Mouse (Mus musculus) stomach, embryonic 14.5 days (tissue): Measurements from ENCODE around the gene Zbtb12. TPM values are rescaled to one million over a fixed set of nuclear protein-coding genes. Genes with fewer than 3 reads are reported as not detected.

Experiments used
- ATAC-seq: fragments of 200-750 bp; cut with Nextera tagmentation; 2 replicates; pipeline ENCODE4 v1.8.0; 2017; ENCODE audit warnings: low read depth, moderate TSS enrichment; ENCODE audit not compliant: insufficient number of reproducible peaks, insufficient read depth, low FRiP score
- H3K27ac ChIP-seq: fragments of 300-500 bp; sonication (generic); 2 replicates; pipeline ENCODE4 v1.5.1; 2014; ENCODE audit warnings: mild to moderate bottlenecking, low read length, moderate library complexity, mixed read lengths
- H3K27me3 ChIP-seq: fragments of 300-500 bp; sonication (generic); 2 replicates; pipeline ENCODE4 v1.6.1; 2014; ENCODE audit warnings: low read length, control low read depth, mixed read lengths; ENCODE audit not compliant: control insufficient read depth, insufficient read depth
- H3K36me3 ChIP-seq: fragments of 300-500 bp; sonication (generic); 2 replicates; pipeline ENCODE4 v1.6.1; 2014; ENCODE audit warnings: mild to moderate bottlenecking, control low read depth, low read length, moderate library complexity, mixed read lengths; ENCODE audit not compliant: control insufficient read depth, insufficient read depth
- H3K4me1 ChIP-seq: fragments of 300-500 bp; sonication (generic); 2 replicates; pipeline ENCODE4 v1.6.1; 2014; ENCODE audit warnings: low read length, control low read depth, mixed read lengths; ENCODE audit not compliant: control insufficient read depth, insufficient read depth
- H3K4me2 ChIP-seq: fragments of 300-500 bp; sonication (generic); replicated peaks from 2 replicates; pipeline ENCODE4 v1.6.1; 2014; ENCODE audit warnings: low read depth, low read length, control low read depth
- H3K4me3 ChIP-seq: fragments of 300-500 bp; sonication (generic); 2 replicates; pipeline ENCODE4 v1.5.1; 2014; ENCODE audit warnings: low read depth, low read length, control low read depth
- H3K9ac ChIP-seq: fragments of 300-500 bp; sonication (generic); replicated peaks from 2 replicates; pipeline ENCODE4 v1.6.1; 2014; ENCODE audit warnings: low read depth, mild to moderate bottlenecking, control low read depth, low read length, moderate library complexity, mixed read lengths
- H3K9me3 ChIP-seq: fragments of 300-500 bp; sonication (generic); 2 replicates; pipeline ENCODE4 v1.6.1; 2016; ENCODE audit warnings: low read depth, low read length, control low read depth; ENCODE audit not compliant: control insufficient read depth
- WGBS: fragments of 180-500 bp; shearing (Covaris S2); extraction: QIAGEN DNeasy Blood & Tissue Kit; methylation state at CpG from one replicate; pipeline ENCODE4 v1.1.7; 2014; 5-methylcytosine and 5-hydroxymethylcytosine counted together
- polyA plus RNA-seq: library from polyadenylated mRNA; unstranded; fragments of >200 nt; fragmentation: Nextera tagmentation; extraction: Ambion mirVana; gene quantifications from 2 replicates; pipeline ENCODE4 v1.2.1, GENCODE M21; 2014

Gene Zbtb12
- polyA plus RNA-seq, 1 experiment from 2014 or later: 1.2 TPM

DNA sequence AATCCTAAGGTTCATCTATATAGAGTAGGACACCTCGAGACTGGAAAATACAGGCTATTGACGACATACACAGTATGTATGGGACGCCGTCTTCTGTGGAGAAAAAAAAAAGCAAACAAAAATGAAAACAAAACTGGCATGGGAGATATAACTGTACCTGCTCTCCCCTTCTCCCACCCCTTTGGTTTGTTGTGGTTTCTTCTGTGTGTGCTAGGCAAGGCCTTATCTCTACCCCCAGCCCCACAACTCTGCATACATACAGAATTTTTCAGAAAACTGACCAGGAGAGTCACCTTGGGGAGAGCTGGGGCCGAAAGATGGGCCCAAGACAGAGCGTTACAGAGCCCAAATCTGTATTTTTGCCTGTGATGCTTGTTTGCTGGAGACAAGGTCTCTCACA lies 5.4 kb downstream of the Zbtb12 start:
- Histone ChIP-seq H3K4me3 (no peak overlapping the region), H3K27me3 (no peaks in the 10 kb centered on the region), H3K9ac (no peak overlapping the region), H3K36me3 (no peaks in the 10 kb centered on the region), H3K4me2 (no peak overlapping the region), H3K4me1 (no peaks in the 10 kb centered on the region), H3K9me3 (no peaks in the 10 kb centered on the region), H3K27ac (no peak overlapping the region)
- 82% methylated on average over 6 of the region's 6 CpGs for WGBS
- no peak for ATAC-seq

- WGBS: 78% methylated on average over 3 of the region's 3 CpGs
These were observed 6.3 kb downstream of the Zbtb12 start for GRCm38 (mm10) chr17:34885615-34886014.

GRCm38 (mm10) chr17:34887942-34888341 lies 8.7 kb downstream of the Zbtb12 start:
- Histone ChIP-seq H3K9ac (no peak overlapping the region), H3K9me3 (no peaks in the 10 kb centered on the region), H3K27ac (no peak overlapping the region), H3K4me3 (no peak overlapping the region), H3K36me3 (no peaks in the 10 kb centered on the region), H3K4me2 (no peak overlapping the region), H3K27me3 (no peaks in the 10 kb centered on the region), H3K4me1 (no peaks in the 10 kb centered on the region)
- 83% methylated on average over 5 of the region's 5 CpGs for WGBS
- ATAC-seq: no peak

More at GRCm38 (mm10) chr17:34885615-34886014, 6.3 kb downstream of the Zbtb12 start:
- Histone ChIP-seq H3K9ac (no peak overlapping the region), H3K4me1 (no peaks in the 10 kb centered on the region), H3K36me3 (no peaks in the 10 kb centered on the region), H3K4me2 (no peak overlapping the region), H3K9me3 (no peaks in the 10 kb centered on the region), H3K4me3 (no peak overlapping the region), H3K27ac (no peak overlapping the region), H3K27me3 (no peaks in the 10 kb centered on the region)
- ATAC-seq: no peak

- Histone ChIP-seq H3K9ac (no peak overlapping the region), H3K9me3 (no peaks in the 10 kb centered on the region), H3K4me3 (no peak overlapping the region), H3K27ac (no peak overlapping the region), H3K4me2 (no peak overlapping the region), H3K27me3 (no peaks in the 10 kb centered on the region), H3K36me3 (no peaks in the 10 kb centered on the region), H3K4me1 (peaks cover 7% of the 10 kb centered on the region)
- WGBS: 83% methylated on average over 12 of the region's 12 CpGs
- ATAC-seq: no peak
These were observed 10.9 kb downstream of the Zbtb12 start for GRCm38 (mm10) chr17:34890074-34890743.

- Histone ChIP-seq H3K27ac (no peak overlapping the region), H3K27me3 (no peaks in the 10 kb centered on the region), H3K36me3 (no peaks in the 10 kb centered on the region; the same call in 1 of the 2 replicates), H3K4me3 (no peak overlapping the region), H3K9ac (no peak overlapping the region), H3K4me2 (no peak overlapping the region), H3K9me3 (no peaks in the 10 kb centered on the region), H3K4me1 (peaks cover 14% of the 10 kb centered on the region)
- 97% methylated on average over 2 of the region's 2 CpGs for WGBS
- no peak for ATAC-seq
These were observed 12.1 kb downstream of the Zbtb12 start for GRCm38 (mm10) chr17:34891377-34891776.

- H3K27me3 ChIP-seq: no peaks in the 10 kb centered on the region
- H3K4me2 ChIP-seq: peak overlapping the region; percentile 84
- H3K27ac ChIP-seq: peak overlapping the region; percentile 83
- H3K4me1 ChIP-seq: peaks cover 22% of the 10 kb centered on the region
- no peaks in the 10 kb centered on the region; the same call in 1 of the 2 replicates for H3K36me3 ChIP-seq
- WGBS: 74% methylated on average over 12 of the region's 12 CpGs
- H3K9me3 ChIP-seq: no peaks in the 10 kb centered on the region
- H3K4me3 ChIP-seq: 0 out of 2 replicates have a peak overlapping the region, but pooled peaks have one; percentile 82
- ATAC-seq: no peak
- H3K9ac ChIP-seq: no peak overlapping the region
These were observed 14.0 kb downstream of the Zbtb12 start for GRCm38 (mm10) chr17:34893072-34893824.

DNA sequence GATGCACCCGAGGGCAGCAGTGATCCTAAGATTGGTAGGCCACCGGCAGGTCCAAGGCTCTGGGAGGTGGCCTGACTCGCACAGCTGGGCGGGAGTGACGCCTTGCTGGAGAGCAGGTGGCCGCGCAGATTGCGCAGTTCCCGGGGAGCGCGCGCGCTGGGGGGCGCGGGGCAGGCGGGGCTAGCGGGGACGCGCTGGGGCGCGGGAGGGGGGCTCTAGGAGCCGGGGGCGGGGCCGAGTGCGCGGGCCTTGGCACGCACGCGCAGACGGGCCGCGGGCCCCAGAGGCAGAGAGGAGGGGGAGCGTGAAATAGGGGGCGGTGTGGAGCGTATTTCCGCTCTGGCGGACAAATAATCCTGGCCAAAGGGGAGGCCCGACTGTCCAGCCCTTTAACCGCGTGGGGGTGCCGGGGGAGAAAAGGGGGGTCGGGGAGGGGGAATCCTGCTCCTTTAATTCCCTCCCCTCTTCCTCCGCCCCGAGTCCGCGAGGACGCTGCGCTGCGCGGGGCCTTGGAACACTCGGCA lies 14.9 kb downstream of the Zbtb12 start:
- 1% methylated on average over 37 of the region's 51 CpGs for WGBS
- ATAC-seq: peak; percentile 92

GRCm38 (mm10) chr17:34894801-34895530 lies 15.7 kb downstream of the Zbtb12 start:
- Histone ChIP-seq H3K36me3 (no peaks in the 10 kb centered on the region; the same call in 1 of the 2 replicates), H3K4me1 (peaks cover 22% of the 10 kb centered on the region), H3K4me3 (peak overlapping the region; percentile 82), H3K9me3 (no peaks in the 10 kb centered on the region), H3K9ac (peak overlapping the region; percentile 87), H3K4me2 (peak overlapping the region; percentile 84), H3K27me3 (no peaks in the 10 kb centered on the region), H3K27ac (peak overlapping the region; percentile 92)
- peak; percentile 5; the same call in 1 of the 2 replicates for ATAC-seq
- WGBS: 7% methylated on average over 38 of the region's 51 CpGs

More for the DNA sequence above, 14.9 kb downstream of the Zbtb12 start:
- Histone ChIP-seq H3K4me3 (peak overlapping the region; percentile 82), H3K36me3 (no peaks in the 10 kb centered on the region; the same call in 1 of the 2 replicates), H3K9me3 (no peaks in the 10 kb centered on the region), H3K4me2 (peak overlapping the region; percentile 84), H3K27me3 (no peaks in the 10 kb centered on the region), H3K9ac (peak overlapping the region; percentile 87), H3K4me1 (peaks cover 22% of the 10 kb centered on the region), H3K27ac (peak overlapping the region; percentile 92)
